Mouse (Mus musculus) liver, embryonic 14.5 days (tissue): ENCODE data around the gene Lekr1.

Experiments
- CTCF ChIP-seq: IDR thresholded peaks from 2 replicates; pipeline ENCODE4 v1.5.1; 2016; ENCODE audit warnings: antibody characterized with exemption, low read depth, control low read depth
- EP300 ChIP-seq: IDR thresholded peaks from 2 replicates; pipeline ENCODE4 v1.6.1; 2016; ENCODE audit warnings: antibody characterized with exemption, low read depth

- TF ChIP-seq CTCF, result no peak
- TF ChIP-seq EP300, result no peak
Observed at GRCm38 (mm10) chr3:65826716-65827115, 160.7 kb downstream of the Lekr1 start.
